Mouse (Mus musculus): ENCODE results near the gene Slc11a1.

Gene Slc11a1

GRCm38 (mm10) chr1:74388398-74388920, 13.5 kb downstream of the Slc11a1 start:
- peak in 1 of 2 experiments; percentile 10 for DNase-seq

GRCm38 (mm10) chr1:74389831-74390286, 14.9 kb downstream of the Slc11a1 start:
- no peak for DNase-seq

GRCm38 (mm10) chr1:74390287-74390906, 15.4 kb downstream of the Slc11a1 start:
- peak; percentile 58 to 69 for DNase-seq

- DNase-seq, result peak; percentile 95 to 97
Observed at GRCm38 (mm10) chr1:74390924-74391748, 16.1 kb downstream of the Slc11a1 start, which contains the start of gene Ctdsp1. Gene Ctdsp1 (plus strand): TSS chr1:74391509.

GRCm38 (mm10) chr1:74391844-74392441, 16.9 kb downstream of the Slc11a1 start:
- peak; percentile 50 to 72 for DNase-seq

GRCm38 (mm10) chr1:74392446-74392994, 17.5 kb downstream of the Slc11a1 start:
- peak in 1 of 2 experiments; percentile 28 for DNase-seq

GRCm38 (mm10) chr1:74393010-74393409, 18.0 kb downstream of the Slc11a1 start:
- peak in 1 of 2 experiments; percentile 34 for DNase-seq

GRCm38 (mm10) chr1:74393697-74394096, 18.7 kb downstream of the Slc11a1 start:
- peak in 1 of 2 experiments; percentile 11 for DNase-seq

GRCm38 (mm10) chr1:74394311-74394710, 19.3 kb downstream of the Slc11a1 start:
- no peak for DNase-seq

GRCm38 (mm10) chr1:74394858-74395257, 19.9 kb downstream of the Slc11a1 start:
- DNase-seq, result no peak

GRCm38 (mm10) chr1:74395290-74395689, 20.3 kb downstream of the Slc11a1 start:
- DNase-seq, result peak in 1 of 2 experiments; percentile 11

- peak in 1 of 2 experiments; percentile 21 for DNase-seq
Observed at GRCm38 (mm10) chr1:74396456-74397222, 21.6 kb downstream of the Slc11a1 start.

- peak; percentile 95 to 96 for DNase-seq
Observed at GRCm38 (mm10) chr1:74397268-74397918, 22.4 kb downstream of the Slc11a1 start.

GRCm38 (mm10) chr1:74397919-74398451, 23.0 kb downstream of the Slc11a1 start:
- DNase-seq, result peak; percentile 75 to 80

GRCm38 (mm10) chr1:74400531-74400930, 25.5 kb downstream of the Slc11a1 start:
- DNase-seq, result no peak

- DNase-seq, result no peak
Observed at GRCm38 (mm10) chr1:74401015-74401702, 26.2 kb downstream of the Slc11a1 start.

- no peak for DNase-seq
Observed at GRCm38 (mm10) chr1:74404206-74404605, 29.2 kb downstream of the Slc11a1 start.

- no peak for DNase-seq
Observed at GRCm38 (mm10) chr1:74408589-74409504, 33.9 kb downstream of the Slc11a1 start, which contains the start of gene Vil1. Gene Vil1 (plus strand): TSS chr1:74409376.

- DNase-seq, result no peak
Observed at GRCm38 (mm10) chr1:74411753-74412325, 36.8 kb downstream of the Slc11a1 start.

Data from cerebellum, adult 18-20 months (tissue).